Mouse (Mus musculus) midbrain, embryonic 16.5 days (tissue): Measurements from ENCODE around the gene Btbd3. TPM values are rescaled to one million over a fixed set of nuclear protein-coding genes. Genes with fewer than 3 reads are reported as not detected.

Source experiments
- ATAC-seq: fragments of 200-750 bp; cut with Nextera tagmentation; 2 replicates; pipeline ENCODE4 v1.8.0; 2017; ENCODE audit warnings: moderate TSS enrichment
- H3K27ac ChIP-seq: fragments of 300-500 bp; sonication (generic); 2 replicates; pipeline ENCODE4 v1.5.1; 2014; ENCODE audit warnings: mild to moderate bottlenecking, low read length, mixed read lengths
- H3K27me3 ChIP-seq: fragments of 300-500 bp; sonication (generic); 2 replicates; pipeline ENCODE4 v1.6.1; 2014; ENCODE audit warnings: low read depth, low read length, mixed read lengths; ENCODE audit not compliant: control insufficient read depth, insufficient read depth
- H3K36me3 ChIP-seq: fragments of 300-500 bp; sonication (generic); 2 replicates; pipeline ENCODE4 v1.6.1; 2014; ENCODE audit warnings: mild to moderate bottlenecking, low read length, moderate library complexity, mixed read lengths; ENCODE audit not compliant: control insufficient read depth, insufficient read depth
- H3K4me1 ChIP-seq: fragments of 300-500 bp; sonication (generic); 2 replicates; pipeline ENCODE4 v1.6.1; 2014; ENCODE audit warnings: mild to moderate bottlenecking, low read length, mixed read lengths; ENCODE audit not compliant: control insufficient read depth, insufficient read depth
- H3K4me2 ChIP-seq: fragments of 300-500 bp; sonication (generic); 2 replicates; pipeline ENCODE4 v1.6.1; 2014; ENCODE audit warnings: mild to moderate bottlenecking, low read length, mixed read lengths
- H3K4me3 ChIP-seq: fragments of 300-500 bp; sonication (generic); 2 replicates; pipeline ENCODE4 v1.5.1; 2014; ENCODE audit warnings: low read depth, mild to moderate bottlenecking, low read length, moderate library complexity, mixed read lengths
- H3K9ac ChIP-seq: fragments of 300-500 bp; sonication (generic); 2 replicates; pipeline ENCODE4 v1.6.1; 2014; ENCODE audit warnings: low read depth, low read length, mixed read lengths
- H3K9me3 ChIP-seq: fragments of 300-500 bp; sonication (generic); replicated peaks from 2 replicates; pipeline ENCODE4 v1.6.1; 2014; ENCODE audit warnings: mild to moderate bottlenecking, low read length, mixed read lengths; ENCODE audit not compliant: control insufficient read depth, poor library complexity, severe bottlenecking
- WGBS: fragments of 180-500 bp; shearing (Covaris S2); extraction: QIAGEN DNeasy Blood & Tissue Kit; methylation state at CpG from one replicate; pipeline ENCODE4 v1.1.7; 2014; 5-methylcytosine and 5-hydroxymethylcytosine counted together
- polyA plus RNA-seq: library from polyadenylated mRNA; unstranded; fragments of >200 nt; fragmentation: Nextera tagmentation; extraction: Ambion mirVana; gene quantifications from 2 replicates; pipeline ENCODE4 v1.2.1, GENCODE M21; 2015

Gene Btbd3
- 39.1 and 45.0 TPM in 2 replicates for polyA plus RNA-seq

- Histone ChIP-seq H3K27ac (peak within 1 kb of the TSS; percentile 94), H3K4me3 (peak within 1 kb of the TSS; percentile 96), H3K4me2 (peak within 1 kb of the TSS; percentile 80), H3K9ac (peak within 1 kb of the TSS; percentile 93), H3K4me1 (peaks cover 27% of the 10 kb centered on the region), H3K36me3 (no peaks in the 10 kb centered on the region), H3K9me3 (no peaks in the 10 kb centered on the region), H3K27me3 (no peaks in the 10 kb centered on the region)
- under 1% methylated on average over 36 of the region's 39 CpGs for WGBS
- peak; percentile 99 for ATAC-seq
Observed at GRCm38 (mm10) chr2:138256411-138256810, at the start of gene Btbd3. Gene Btbd3 (plus strand): TSS chr2:138256565.

GRCm38 (mm10) chr2:138215561-138215960 is 40.8 kb upstream of the Btbd3 start:
- no peak overlapping the region for H3K27ac ChIP-seq
- no peaks in the 10 kb centered on the region for H3K36me3 ChIP-seq
- H3K4me2 ChIP-seq: no peak overlapping the region
- no peaks in the 10 kb centered on the region for H3K27me3 ChIP-seq
- H3K4me3 ChIP-seq: no peak overlapping the region
- no peaks in the 10 kb centered on the region for H3K9me3 ChIP-seq
- H3K4me1 ChIP-seq: no peaks in the 10 kb centered on the region
- WGBS: 50% methylated on average over 2 of the region's 2 CpGs
- no peak for ATAC-seq
- H3K9ac ChIP-seq: no peak overlapping the region

GRCm38 (mm10) chr2:138220269-138220668 is 36.1 kb upstream of the Btbd3 start:
- no peaks in the 10 kb centered on the region for H3K36me3 ChIP-seq
- no peak overlapping the region for H3K27ac ChIP-seq
- WGBS: 63% methylated on average over 1 of the region's 1 CpGs
- no peaks in the 10 kb centered on the region for H3K4me1 ChIP-seq
- H3K4me3 ChIP-seq: no peak overlapping the region
- H3K27me3 ChIP-seq: no peaks in the 10 kb centered on the region
- H3K9me3 ChIP-seq: no peaks in the 10 kb centered on the region
- no peak for ATAC-seq
- H3K9ac ChIP-seq: no peak overlapping the region
- no peak overlapping the region for H3K4me2 ChIP-seq

- H3K4me3 ChIP-seq: no peak overlapping the region
- H3K4me1 ChIP-seq: no peaks in the 10 kb centered on the region
- no peaks in the 10 kb centered on the region for H3K9me3 ChIP-seq
- H3K4me2 ChIP-seq: no peak overlapping the region
- no peaks in the 10 kb centered on the region for H3K27me3 ChIP-seq
- no peak for ATAC-seq
- WGBS: 78% methylated on average over 5 of the region's 5 CpGs
- H3K9ac ChIP-seq: no peak overlapping the region
- no peak overlapping the region for H3K27ac ChIP-seq
- no peaks in the 10 kb centered on the region for H3K36me3 ChIP-seq
Observed at GRCm38 (mm10) chr2:138232247-138232646, 24.1 kb upstream of the Btbd3 start.

GRCm38 (mm10) chr2:138236149-138236548 is 20.2 kb upstream of the Btbd3 start:
- Histone ChIP-seq H3K4me1 (no peaks in the 10 kb centered on the region), H3K9ac (no peak overlapping the region), H3K27ac (no peak overlapping the region), H3K9me3 (no peaks in the 10 kb centered on the region), H3K4me2 (no peak overlapping the region), H3K27me3 (no peaks in the 10 kb centered on the region), H3K4me3 (no peak overlapping the region), H3K36me3 (no peaks in the 10 kb centered on the region)
- ATAC-seq: no peak
- WGBS: 93% methylated on average over 2 of the region's 2 CpGs

- no peak overlapping the region for H3K27ac ChIP-seq
- H3K9me3 ChIP-seq: no peaks in the 10 kb centered on the region
- H3K4me2 ChIP-seq: no peak overlapping the region
- H3K4me1 ChIP-seq: no peaks in the 10 kb centered on the region
- H3K27me3 ChIP-seq: no peaks in the 10 kb centered on the region
- ATAC-seq: no peak
- H3K9ac ChIP-seq: no peak overlapping the region
- 86% methylated on average over 5 of the region's 5 CpGs for WGBS
- no peaks in the 10 kb centered on the region for H3K36me3 ChIP-seq
- no peak overlapping the region for H3K4me3 ChIP-seq
Observed at GRCm38 (mm10) chr2:138242452-138242851, 13.9 kb upstream of the Btbd3 start.

- Histone ChIP-seq H3K27me3 (no peaks in the 10 kb centered on the region), H3K4me1 (no peaks in the 10 kb centered on the region), H3K36me3 (no peaks in the 10 kb centered on the region), H3K9ac (no peak overlapping the region), H3K4me3 (no peak overlapping the region), H3K9me3 (no peaks in the 10 kb centered on the region), H3K4me2 (no peak overlapping the region), H3K27ac (no peak overlapping the region)
- WGBS: 60% methylated on average over 2 of the region's 2 CpGs
- 0 out of 2 replicates have a peak, but pooled peaks have one; percentile 72 for ATAC-seq
Observed at GRCm38 (mm10) chr2:138245631-138246289, 10.6 kb upstream of the Btbd3 start.

GRCm38 (mm10) chr2:138247986-138248385 is 8.4 kb upstream of the Btbd3 start:
- 75% methylated on average over 2 of the region's 2 CpGs for WGBS
- H3K4me2 ChIP-seq: no peak overlapping the region
- ATAC-seq: no peak

GRCm38 (mm10) chr2:138256851-138257471 is 596 bp downstream of the Btbd3 start:
- Histone ChIP-seq H3K27me3 (no peaks in the 10 kb centered on the region), H3K36me3 (no peaks in the 10 kb centered on the region), H3K4me3 (peak overlapping the region; percentile 96), H3K4me2 (peak overlapping the region; percentile 80), H3K27ac (peak overlapping the region; percentile 94), H3K9me3 (no peaks in the 10 kb centered on the region), H3K4me1 (peaks cover 27% of the 10 kb centered on the region), H3K9ac (peak overlapping the region; percentile 93)
- under 1% methylated on average over 49 of the region's 51 CpGs for WGBS
- peak; percentile 82 for ATAC-seq

More at GRCm38 (mm10) chr2:138247986-138248385, 8.4 kb upstream of the Btbd3 start:
- Histone ChIP-seq H3K4me3 (no peak overlapping the region), H3K9ac (no peak overlapping the region), H3K4me1 (no peaks in the 10 kb centered on the region), H3K36me3 (no peaks in the 10 kb centered on the region), H3K27ac (no peak overlapping the region), H3K27me3 (no peaks in the 10 kb centered on the region), H3K9me3 (no peaks in the 10 kb centered on the region)
